Comparison of ENCODE assay signal across 8 mouse cellular contexts in the genomic region with DNA sequence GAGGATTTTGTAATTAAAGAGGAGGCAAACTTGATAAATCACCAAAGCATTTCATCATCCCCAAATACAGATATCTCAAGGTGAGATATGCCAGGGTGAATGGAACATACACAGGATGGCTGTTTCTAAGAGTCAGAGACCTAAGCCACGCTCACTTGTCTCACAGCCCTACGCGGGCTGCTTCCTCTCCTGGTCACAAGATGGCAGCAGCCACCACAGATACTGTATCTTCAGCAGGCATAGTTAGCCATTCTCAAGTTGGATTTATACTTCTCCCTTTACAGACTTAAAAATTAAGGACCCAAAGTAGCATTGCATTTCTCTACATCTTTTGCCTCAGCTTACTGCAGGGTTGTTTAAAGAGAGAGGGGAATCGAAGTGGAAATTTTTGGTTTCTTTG. TPM values are rescaled to one million over a fixed set of nuclear protein-coding genes. Genes with fewer than 3 reads are reported as not detected.
A peak's percentile ranks its signal among the peaks of the same experiment; 100 is the strongest.
DNase-seq lines count a peak whose midpoint lies in the region; ATAC-seq and TF ChIP-seq lines count a peak whose summit lies in the region.

No protein-coding gene starts in this region.

- no peak overlapping the region for H3K4me2 ChIP-seq in forebrain, embryonic 11.5 days (ENCODE audit: low read depth, low read length, severe bottlenecking)

- ATAC-seq in forebrain, embryonic 11.5 days (replicated peaks; ENCODE audit: low FRiP score): no peak
- peak; percentile 94 for ATAC-seq in megakaryocyte-erythroid progenitor cell, adult 5-6 weeks (replicated peaks; ENCODE audit: low FRiP score, low TSS enrichment, poor library complexity, severe bottlenecking)

- H3K79me2 ChIP-seq in MEL (ENCODE audit: control insufficient read depth, insufficient read depth, low read length, poor library complexity): no peaks in the 10 kb centered on the region

- peak; percentile 84 to 95 (median 84) for TF ChIP-seq CTCF in MEL (IDR thresholded peaks at IDR 0.05 in 2 of 3, conservative IDR thresholded peaks at IDR 0.05 in 1 of 3; ENCODE audit: control insufficient read depth in 1 of 3, insufficient read depth in 1 of 3, low read depth in 2 of 3, low read length in 3 of 3, poor library complexity in 1 of 3, severe bottlenecking in 1 of 3)

- 24% methylated on average over 4 of the region's 4 CpGs for WGBS in forebrain, embryonic 11.5 days
- 35% methylated on average over 4 of the region's 4 CpGs for WGBS in forebrain, embryonic 10.5 days

- peak; percentile 97 for TF ChIP-seq RAD21 in MEL (IDR thresholded peaks at IDR 0.05; ENCODE audit: low read depth, low read length)

- H3K27ac ChIP-seq in forebrain, embryonic 11.5 days (ENCODE audit: low read depth, low read length): no peak overlapping the region
- H3K27ac ChIP-seq in forebrain, embryonic 10.5 days: no peak overlapping the region
- H3K27ac ChIP-seq in MEL (ENCODE audit: control insufficient read depth, low read depth, low read length): no peak overlapping the region

- H3K4me3 ChIP-seq in forebrain, embryonic 11.5 days (ENCODE audit: low read depth, low read length): no peak overlapping the region
- no peak overlapping the region for H3K4me3 ChIP-seq in forebrain, embryonic 10.5 days
- no peak overlapping the region for H3K4me3 ChIP-seq in MEL (ENCODE audit: control insufficient read depth in 1 of 2, insufficient read depth in 1 of 2, low read depth in 2 of 2, low read length in 2 of 2)

- no peaks in the 10 kb centered on the region for H3K36me3 ChIP-seq in forebrain, embryonic 11.5 days (ENCODE audit: control insufficient read depth, insufficient read depth, low read length)
- H3K36me3 ChIP-seq in forebrain, embryonic 10.5 days (replicated peaks): no peaks in the 10 kb centered on the region
- H3K36me3 ChIP-seq in MEL (ENCODE audit: control insufficient read depth in 1 of 2, insufficient read depth in 2 of 2, low read length in 2 of 2): peaks cover 0 to 2% of the 10 kb centered on the region in 2 experiments; a peak in 1 of 4 replicates

- TF ChIP-seq EP300 in MEL (IDR thresholded peaks at IDR 0.05; ENCODE audit: low read depth in 1 of 2, low read length in 2 of 2): no peak

- no peak overlapping the region for H3K9ac ChIP-seq in forebrain, embryonic 11.5 days (ENCODE audit: low read length)
- no peak overlapping the region for H3K9ac ChIP-seq in MEL (ENCODE audit: control insufficient read depth, low read depth, low read length, poor library complexity, severe bottlenecking)

- no peaks in the 10 kb centered on the region for H3K4me1 ChIP-seq in forebrain, embryonic 11.5 days (replicated peaks; ENCODE audit: control insufficient read depth, insufficient read depth, low read length)
- no peaks in the 10 kb centered on the region for H3K4me1 ChIP-seq in forebrain, embryonic 10.5 days
- H3K4me1 ChIP-seq in MEL (ENCODE audit: control insufficient read depth in 1 of 2, insufficient read depth in 2 of 2, low read length in 2 of 2): peaks cover 0 to 5% of the 10 kb centered on the region in 2 experiments; a peak in 2 of 4 replicates

- H3K27me3 ChIP-seq in forebrain, embryonic 11.5 days (ENCODE audit: control insufficient read depth, insufficient read depth, low read length): no peaks in the 10 kb centered on the region
- no peaks in the 10 kb centered on the region for H3K27me3 ChIP-seq in forebrain, embryonic 10.5 days (ENCODE audit: poor library complexity, severe bottlenecking)
- H3K27me3 ChIP-seq in MEL (ENCODE audit: control insufficient read depth in 1 of 2, insufficient read depth in 2 of 2, low read length in 2 of 2): no peaks in the 10 kb centered on the region

- TF ChIP-seq POLR2A in MEL (IDR thresholded peaks at IDR 0.05; ENCODE audit: control insufficient read depth in 1 of 2, insufficient read depth in 1 of 2, low read depth in 1 of 2, low read length in 2 of 2, poor library complexity in 1 of 2): no peak

- DNase-seq in forebrain, embryonic 11.5 days (ENCODE audit: low spot score): peak; percentile 60
- DNase-seq in forebrain, embryonic 10.5 days (ENCODE audit: extremely low spot score, low spot score): no peak
- peak; percentile 75 for DNase-seq in MEL (ENCODE audit: low read depth, low spot score)
- peak; percentile 63 to 67 for DNase-seq in cerebellum, postnatal 36 days
- DNase-seq in heart, postnatal 4 days: peak; percentile 71
- DNase-seq in layer of hippocampus, postnatal 36 days: peak; percentile 28 to 31
- DNase-seq in spleen, postnatal 36 days (ENCODE audit: low spot score in 2 of 2): peak; percentile 33 to 34

- no peaks in the 10 kb centered on the region for H3K9me3 ChIP-seq in forebrain, embryonic 11.5 days (ENCODE audit: control insufficient read depth, low read length)
- no peaks in the 10 kb centered on the region for H3K9me3 ChIP-seq in forebrain, embryonic 10.5 days
- H3K9me3 ChIP-seq in MEL (replicated peaks; ENCODE audit: insufficient read depth, low read length): no peaks in the 10 kb centered on the region

TF ChIP-seq in MEL, 35 proteins besides CTCF, POLR2A, EP300 and RAD21:
- TF ChIP-seq SMC3 (IDR thresholded peaks at IDR 0.05; ENCODE audit: low read depth, low read length): peak; percentile 87
- peak; percentile 86 for TF ChIP-seq ZC3H11A (IDR thresholded peaks at IDR 0.05; ENCODE audit: low read depth, low read length)
- TF ChIP-seq MAX (IDR thresholded peaks at IDR 0.05; ENCODE audit: low read length): no peak
- 0 out of 2 replicates have a peak, but pooled peaks have one; percentile 22 for TF ChIP-seq USF1 (IDR thresholded peaks at IDR 0.05; ENCODE audit: low read depth, low read length)
- TF ChIP-seq CHD1 (IDR thresholded peaks at IDR 0.05; ENCODE audit: low read depth, low read length): no peak

RNA-seq across cellular contexts. Expression of a gene that starts 8.4 kb away (rescaled TPM):
- polyA plus RNA-seq in forebrain, embryonic 11.5 days (2014; fragmentation: Nextera tagmentation; extraction: Ambion mirVana): 110 and 127 TPM in 2 replicates
- polyA plus RNA-seq in forebrain, embryonic 10.5 days (2016; fragmentation: Nextera tagmentation; extraction: Ambion mirVana): 136 and 142 TPM in 2 replicates
- total RNA-seq in MEL (2012; rRNA removed): 49.0 and 59.2 TPM in 2 replicates
- 1 to 10 TPM in 1 of 2 experiments, not detected in 1; 7.7 TPM for polyA plus RNA-seq in MEL (2012; ENCODE audit: insufficient read depth in 1 of 2, insufficient read length in 2 of 2, low read depth in 1 of 2, low replicate concordance in 2 of 2, missing spikeins in 1 of 2)
- 100 to 1,000 TPM; 127 to 136 TPM for total RNA-seq in heart, postnatal 4 days (2021)
- 100 to 1,000 TPM; 291 to 299 TPM for total RNA-seq in layer of hippocampus, postnatal 36 days (2021)
- total RNA-seq in megakaryocyte-erythroid progenitor cell, adult 5-6 weeks (2014; fragmentation: Nextera tagmentation): 4.4 and 12.6 TPM in 2 replicates
- total RNA-seq in megakaryocyte-erythroid progenitor cell, adult 5-6 weeks (2017): 12.5 and 20.0 TPM in 2 replicates

RNA-seq across cellular contexts. Expression of a gene that starts 18.3 kb away (rescaled TPM):
- polyA plus RNA-seq in forebrain, embryonic 11.5 days (2014; fragmentation: Nextera tagmentation; extraction: Ambion mirVana): 157 and 165 TPM in 2 replicates
- 169 and 173 TPM in 2 replicates for polyA plus RNA-seq in forebrain, embryonic 10.5 days (2016; fragmentation: Nextera tagmentation; extraction: Ambion mirVana)
- 90.7 and 90.9 TPM in 2 replicates for total RNA-seq in MEL (2012; rRNA removed)
- polyA plus RNA-seq in MEL (2012; ENCODE audit: insufficient read depth in 1 of 2, insufficient read length in 2 of 2, low read depth in 1 of 2, low replicate concordance in 2 of 2, missing spikeins in 1 of 2): 10 to 100 TPM in 1 of 2 experiments, not detected in 1; 78.3 TPM
- 10 to 100 TPM; 87.1 to 94.5 TPM for total RNA-seq in heart, postnatal 4 days (2021)
- total RNA-seq in layer of hippocampus, postnatal 36 days (2021): 100 to 1,000 TPM; 123 to 136 TPM
- 78.5 and 82.2 TPM in 2 replicates for total RNA-seq in megakaryocyte-erythroid progenitor cell, adult 5-6 weeks (2014; fragmentation: Nextera tagmentation)
- 63.6 and 80.9 TPM in 2 replicates for total RNA-seq in megakaryocyte-erythroid progenitor cell, adult 5-6 weeks (2017)

RNA-seq across cellular contexts. Expression of a gene that starts 18.3 kb away (rescaled TPM):
- 8.7 and 10.0 TPM in 2 replicates for polyA plus RNA-seq in forebrain, embryonic 11.5 days (2014; fragmentation: Nextera tagmentation; extraction: Ambion mirVana)
- polyA plus RNA-seq in forebrain, embryonic 10.5 days (2016; fragmentation: Nextera tagmentation; extraction: Ambion mirVana): 6.6 and 8.9 TPM in 2 replicates
- 4.1 and 4.2 TPM in 2 replicates for total RNA-seq in MEL (2012; rRNA removed)
- 1 to 10 TPM in 1 of 2 experiments, not detected in 1; 5.9 TPM for polyA plus RNA-seq in MEL (2012; ENCODE audit: insufficient read depth in 1 of 2, insufficient read length in 2 of 2, low read depth in 1 of 2, low replicate concordance in 2 of 2, missing spikeins in 1 of 2)
- total RNA-seq in heart, postnatal 4 days (2021): 1 to 10 TPM; 7.0 to 8.8 TPM
- total RNA-seq in layer of hippocampus, postnatal 36 days (2021): 10 to 100 TPM; 16.0 to 18.2 TPM
- total RNA-seq in megakaryocyte-erythroid progenitor cell, adult 5-6 weeks (2014; fragmentation: Nextera tagmentation): 3.9 and 4.3 TPM in 2 replicates
- total RNA-seq in megakaryocyte-erythroid progenitor cell, adult 5-6 weeks (2017): 8.5 and 12.4 TPM in 2 replicates
